Mouse (Mus musculus): ENCODE data around the gene Mettl6. TPM values are rescaled to one million over a fixed set of nuclear protein-coding genes. Genes with fewer than 3 reads are reported as not detected.

Mettl6 gene
- 2.2 and 3.3 TPM in 2 replicates for polyA plus RNA-seq (2012; rRNA removed)

DNA sequence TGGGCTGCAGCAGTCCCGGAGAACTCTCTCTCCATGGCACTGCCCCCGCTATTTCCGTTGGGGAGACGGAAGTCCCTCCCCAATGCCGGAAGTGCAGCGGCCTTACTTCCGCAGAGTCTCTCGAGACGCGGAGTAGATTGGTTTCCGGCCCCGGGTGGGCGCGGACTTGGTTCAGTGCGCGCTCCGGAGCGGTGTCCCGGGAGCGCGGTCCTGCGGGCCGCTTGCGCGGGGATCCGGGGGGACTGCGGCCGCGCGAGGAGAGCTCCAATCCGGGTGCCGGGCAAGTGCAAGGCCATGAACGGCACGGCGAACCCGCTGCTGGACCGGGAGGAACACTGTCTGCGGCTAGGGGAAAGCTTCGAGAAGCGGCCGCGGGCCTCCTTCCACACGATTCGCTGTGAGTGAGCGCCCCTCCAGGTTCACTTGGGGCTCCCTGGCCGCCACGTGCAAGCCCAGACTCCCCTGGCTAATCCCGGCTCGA is at the start of gene Mettl6:
TSS of gene Mettl6 (minus strand) at position 66 of the 481 bp plus-strand sequence.
- under 1% methylated on average over 49 of the region's 49 CpGs for WGBS
- H3K4me1 ChIP-seq (ENCODE audit: control insufficient read depth, insufficient read depth, insufficient read length, low read length), result peaks cover 13% of the 10 kb centered on the region
- peak within 1 kb of the TSS; percentile 98 for H3K4me3 ChIP-seq (ENCODE audit: low read depth, low read length)
- TF ChIP-seq POLR2A (IDR thresholded peaks at IDR 0.05; ENCODE audit: low read depth, low read length) (peak; percentile 48; the same call in 1 of the 2 replicates), CTCF (IDR thresholded peaks at IDR 0.05; ENCODE audit: extremely low read depth, insufficient read length, insufficient replicate concordance, low read depth, low read length) (no peak)
- peaks cover 13% of the 10 kb centered on the region for H3K36me3 ChIP-seq (ENCODE audit: control insufficient read depth, insufficient read depth, low read length)
- no peaks in the 10 kb centered on the region for H3K27me3 ChIP-seq (ENCODE audit: control insufficient read depth, insufficient read depth, low read length)
- H3K27ac ChIP-seq (ENCODE audit: insufficient read depth, low read depth, low read length), result peak within 1 kb of the TSS; percentile 72

DNA sequence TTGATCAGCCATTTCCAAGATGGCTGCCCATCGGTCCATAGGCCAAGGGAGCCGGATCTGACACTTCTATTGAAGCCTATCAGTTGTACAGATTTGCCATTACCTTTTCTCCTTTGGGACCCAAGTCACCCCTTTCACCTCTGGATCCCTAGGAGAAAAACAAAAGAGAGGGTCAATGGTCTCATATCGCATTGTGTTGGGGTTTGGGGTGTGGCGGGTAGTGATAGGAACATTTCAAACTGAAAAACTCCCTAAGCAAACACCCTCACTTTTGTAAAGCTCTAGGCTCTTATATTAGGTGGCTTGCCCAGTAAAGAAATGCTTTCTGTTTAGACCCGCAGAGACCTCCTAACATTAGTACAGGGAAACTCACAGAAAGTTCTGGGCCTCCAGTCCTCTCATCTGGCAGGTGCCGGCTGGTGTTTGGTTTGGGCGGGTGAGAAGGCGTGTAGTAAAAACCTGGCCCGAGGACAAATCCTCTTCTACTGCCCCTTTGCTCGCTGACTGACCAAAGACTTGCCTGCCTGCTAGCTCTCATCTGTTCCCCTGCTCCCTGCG is 49.1 kb upstream of the Mettl6 start:
- no peaks in the 10 kb centered on the region for H3K27me3 ChIP-seq (ENCODE audit: control insufficient read depth, insufficient read depth, low read length)
- H3K4me3 ChIP-seq (ENCODE audit: low read depth, low read length), result no peak overlapping the region
- no peak overlapping the region for H3K27ac ChIP-seq (ENCODE audit: insufficient read depth, low read depth, low read length)
- no peaks in the 10 kb centered on the region for H3K4me1 ChIP-seq (ENCODE audit: control insufficient read depth, insufficient read depth, insufficient read length, low read length)
- TF ChIP-seq POLR2A (IDR thresholded peaks at IDR 0.05; ENCODE audit: low read depth, low read length) (no peak), CTCF (IDR thresholded peaks at IDR 0.05; ENCODE audit: extremely low read depth, insufficient read length, insufficient replicate concordance, low read depth, low read length) (no peak)
- 54% methylated on average over 11 of the region's 11 CpGs for WGBS
- H3K36me3 ChIP-seq (ENCODE audit: control insufficient read depth, insufficient read depth, low read length), result no peaks in the 10 kb centered on the region

DNA sequence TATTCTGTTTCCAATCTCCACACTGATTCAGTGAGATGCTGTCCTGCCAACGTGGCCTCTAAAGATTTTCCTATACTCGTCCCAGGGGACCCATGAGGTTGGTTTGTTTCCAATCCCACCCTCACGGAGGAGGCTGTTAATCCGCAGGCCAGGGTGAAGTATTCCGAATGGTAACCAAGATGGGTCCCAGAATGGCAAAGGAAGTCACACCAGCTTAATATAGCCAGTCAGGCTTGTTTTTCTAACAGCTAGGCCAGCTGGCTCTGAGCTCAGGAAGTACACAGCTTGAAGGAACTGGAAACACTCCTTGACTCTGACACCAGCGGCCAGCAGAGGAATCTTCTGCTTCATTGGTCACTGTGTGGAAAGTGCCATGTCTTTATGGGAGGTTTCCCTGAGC is 42.5 kb upstream of the Mettl6 start:
- WGBS, result 80% methylated on average over 6 of the region's 6 CpGs
- no peak overlapping the region for H3K4me3 ChIP-seq (ENCODE audit: low read depth, low read length)
- H3K4me1 ChIP-seq (ENCODE audit: control insufficient read depth, insufficient read depth, insufficient read length, low read length), result peaks cover 9% of the 10 kb centered on the region; the same call in 1 of the 2 replicates
- H3K36me3 ChIP-seq (ENCODE audit: control insufficient read depth, insufficient read depth, low read length), result no peaks in the 10 kb centered on the region
- TF ChIP-seq POLR2A (IDR thresholded peaks at IDR 0.05; ENCODE audit: low read depth, low read length), result no peak
- no peak for TF ChIP-seq CTCF (IDR thresholded peaks at IDR 0.05; ENCODE audit: extremely low read depth, insufficient read length, insufficient replicate concordance, low read depth, low read length)
- no peak overlapping the region for H3K27ac ChIP-seq (ENCODE audit: insufficient read depth, low read depth, low read length)
- no peaks in the 10 kb centered on the region for H3K27me3 ChIP-seq (ENCODE audit: control insufficient read depth, insufficient read depth, low read length)

DNA sequence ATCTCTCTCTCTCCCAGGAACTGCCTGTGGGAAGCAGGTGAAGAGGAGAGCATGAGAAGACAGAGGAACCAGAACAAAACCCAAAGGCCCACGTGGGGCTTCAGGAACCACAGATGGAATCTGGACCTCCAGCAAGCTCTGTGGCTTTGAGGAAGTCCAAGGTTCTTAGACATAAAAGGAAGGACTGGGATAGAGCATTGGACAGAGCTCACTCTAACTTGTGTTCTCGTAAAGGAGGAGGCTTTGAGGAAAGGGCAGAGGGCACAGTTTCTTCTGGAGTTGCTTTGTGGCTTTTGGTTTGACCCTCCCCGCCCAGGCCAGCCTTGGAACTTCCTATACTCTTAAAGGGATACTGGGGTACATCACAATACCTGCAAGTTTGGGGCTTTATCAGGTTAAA is 37.8 kb upstream of the Mettl6 start:
- no peaks in the 10 kb centered on the region for H3K36me3 ChIP-seq (ENCODE audit: control insufficient read depth, insufficient read depth, low read length)
- no peak overlapping the region for H3K27ac ChIP-seq (ENCODE audit: insufficient read depth, low read depth, low read length)
- H3K27me3 ChIP-seq (ENCODE audit: control insufficient read depth, insufficient read depth, low read length), result no peaks in the 10 kb centered on the region
- H3K4me3 ChIP-seq (ENCODE audit: low read depth, low read length), result no peak overlapping the region
- H3K4me1 ChIP-seq (ENCODE audit: control insufficient read depth, insufficient read depth, insufficient read length, low read length), result peaks cover 14% of the 10 kb centered on the region
- 19% methylated on average over 3 of the region's 3 CpGs for WGBS
- TF ChIP-seq POLR2A (IDR thresholded peaks at IDR 0.05; ENCODE audit: low read depth, low read length), result no peak
- no peak for TF ChIP-seq CTCF (IDR thresholded peaks at IDR 0.05; ENCODE audit: extremely low read depth, insufficient read length, insufficient replicate concordance, low read depth, low read length)

DNA sequence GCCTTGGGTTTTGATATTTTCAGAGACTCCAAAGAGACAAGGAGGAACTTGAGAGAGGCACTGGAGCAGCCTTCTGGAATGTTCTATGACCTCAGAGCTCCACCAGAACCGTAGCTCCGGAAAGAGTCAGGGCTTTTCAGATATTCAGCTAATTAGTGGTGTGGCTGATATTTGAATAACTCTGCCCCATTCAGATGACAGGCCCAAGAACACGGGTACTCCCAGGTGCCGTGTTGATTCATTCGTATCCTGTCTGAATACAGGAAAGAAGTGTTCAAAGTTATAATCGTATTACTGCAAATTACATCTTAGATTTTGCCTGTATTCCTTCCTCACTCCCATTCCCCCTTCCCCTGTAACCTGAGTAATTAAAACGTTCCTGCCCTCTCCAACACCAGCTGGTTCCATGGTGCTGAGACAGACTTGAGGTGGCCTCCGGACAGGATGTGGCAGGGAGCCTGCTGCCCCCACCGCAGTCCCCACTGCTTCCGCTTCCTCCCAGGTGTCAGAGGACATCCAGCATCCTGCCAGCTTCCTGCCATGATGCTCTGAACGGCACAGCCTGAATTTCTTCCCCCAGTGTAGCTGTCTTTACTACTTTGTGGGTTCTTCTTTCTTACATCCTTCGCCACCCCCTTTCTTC is 36.8 kb upstream of the Mettl6 start:
- no peaks in the 10 kb centered on the region for H3K27me3 ChIP-seq (ENCODE audit: control insufficient read depth, insufficient read depth, low read length)
- no peak overlapping the region for H3K4me3 ChIP-seq (ENCODE audit: low read depth, low read length)
- H3K27ac ChIP-seq (ENCODE audit: insufficient read depth, low read depth, low read length), result no peak overlapping the region
- no peak for TF ChIP-seq POLR2A (IDR thresholded peaks at IDR 0.05; ENCODE audit: low read depth, low read length)
- TF ChIP-seq CTCF (IDR thresholded peaks at IDR 0.05; ENCODE audit: extremely low read depth, insufficient read length, insufficient replicate concordance, low read depth, low read length), result no peak
- peaks cover 14% of the 10 kb centered on the region for H3K4me1 ChIP-seq (ENCODE audit: control insufficient read depth, insufficient read depth, insufficient read length, low read length)
- WGBS, result 60% methylated on average over 12 of the region's 12 CpGs
- H3K36me3 ChIP-seq (ENCODE audit: control insufficient read depth, insufficient read depth, low read length), result no peaks in the 10 kb centered on the region

DNA sequence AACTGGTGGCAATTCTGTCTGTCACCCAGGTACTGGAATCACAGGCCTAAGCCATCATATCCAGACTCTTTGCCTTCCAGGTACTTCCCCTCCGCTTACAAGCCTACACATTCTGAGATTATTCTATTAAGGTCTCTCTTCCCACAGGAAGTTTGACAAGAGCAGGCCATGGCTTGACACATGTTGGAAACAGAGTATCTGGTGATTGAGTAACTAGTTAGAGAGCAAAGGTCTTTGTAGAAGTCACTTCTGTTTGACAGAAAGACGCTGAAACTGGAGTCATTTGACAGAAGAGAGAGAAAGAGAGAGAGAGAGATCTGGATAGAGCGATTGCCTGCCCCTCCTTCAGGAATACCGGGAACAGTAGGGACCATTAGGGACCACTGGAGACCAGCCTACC is 36.0 kb upstream of the Mettl6 start:
- 40% methylated on average over 4 of the region's 4 CpGs for WGBS
- Histone ChIP-seq H3K36me3 (ENCODE audit: control insufficient read depth, insufficient read depth, low read length) (no peaks in the 10 kb centered on the region), H3K4me3 (ENCODE audit: low read depth, low read length) (no peak overlapping the region), H3K4me1 (ENCODE audit: control insufficient read depth, insufficient read depth, insufficient read length, low read length) (peaks cover 14% of the 10 kb centered on the region), H3K27me3 (ENCODE audit: control insufficient read depth, insufficient read depth, low read length) (no peaks in the 10 kb centered on the region), H3K27ac (ENCODE audit: insufficient read depth, low read depth, low read length) (peak overlapping the region; percentile 33; the same call in 1 of the 2 replicates)
- TF ChIP-seq CTCF (IDR thresholded peaks at IDR 0.05; ENCODE audit: extremely low read depth, insufficient read length, insufficient replicate concordance, low read depth, low read length) (no peak), POLR2A (IDR thresholded peaks at IDR 0.05; ENCODE audit: low read depth, low read length) (no peak)

DNA sequence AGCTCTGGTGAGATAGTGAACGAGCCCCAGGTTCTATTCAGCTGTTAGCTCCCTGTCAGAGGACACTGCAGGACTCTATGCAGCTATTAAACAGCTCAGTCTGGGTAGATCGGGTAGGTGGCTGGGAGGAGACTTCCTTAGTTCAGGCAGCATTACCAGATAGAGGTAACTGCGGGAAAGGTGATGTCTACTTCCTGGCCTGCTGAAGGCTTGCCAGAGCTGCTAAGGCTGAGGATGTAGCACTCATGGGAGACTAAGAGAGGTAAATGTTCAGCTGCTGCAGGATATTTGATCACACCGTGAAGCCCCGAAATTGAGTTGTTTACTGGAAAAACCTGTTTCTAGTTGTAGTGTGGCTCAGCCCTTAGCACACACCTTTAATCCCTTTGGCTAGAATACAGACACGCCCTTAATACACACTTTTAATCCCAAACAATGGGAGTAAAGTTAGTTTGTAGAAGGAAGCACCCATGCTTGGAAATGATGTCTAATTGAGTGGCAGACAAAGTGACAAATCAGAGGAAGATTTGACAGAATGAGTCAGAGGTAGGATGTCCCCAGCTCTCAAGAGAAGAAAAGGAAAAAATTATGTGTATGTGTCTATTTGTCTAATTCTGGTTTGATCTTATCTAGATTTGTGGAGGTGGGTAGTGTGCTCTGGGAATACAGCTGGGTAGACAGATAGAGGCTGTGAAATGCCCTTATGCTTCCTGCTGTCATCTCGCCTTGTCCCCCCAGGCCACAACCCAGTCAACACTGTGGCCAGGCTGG is 30.4 kb upstream of the Mettl6 start:
- no peaks in the 10 kb centered on the region for H3K36me3 ChIP-seq (ENCODE audit: control insufficient read depth, insufficient read depth, low read length)
- 71% methylated on average over 7 of the region's 7 CpGs for WGBS
- H3K4me3 ChIP-seq (ENCODE audit: low read depth, low read length), result no peak overlapping the region
- no peaks in the 10 kb centered on the region for H3K27me3 ChIP-seq (ENCODE audit: control insufficient read depth, insufficient read depth, low read length)
- H3K4me1 ChIP-seq (ENCODE audit: control insufficient read depth, insufficient read depth, insufficient read length, low read length), result no peaks in the 10 kb centered on the region
- TF ChIP-seq POLR2A (IDR thresholded peaks at IDR 0.05; ENCODE audit: low read depth, low read length) (no peak), CTCF (IDR thresholded peaks at IDR 0.05; ENCODE audit: extremely low read depth, insufficient read length, insufficient replicate concordance, low read depth, low read length) (no peak)
- H3K27ac ChIP-seq (ENCODE audit: insufficient read depth, low read depth, low read length), result no peak overlapping the region
